Mouse (Mus musculus) left cerebral cortex, postnatal 25 days (tissue): ENCODE measurements around the gene Dhx30. TPM values are rescaled to one million over a fixed set of nuclear protein-coding genes. Genes with fewer than 3 reads are reported as not detected.
A peak's percentile ranks its signal among the peaks of the same experiment; 100 is the strongest.

Source experiments
- DNase-seq, 2 experiments: peaks; one replicate each; pipeline ENCODE4 v3.0.0; 2022; ENCODE audit warnings: low spot score in 2 of 2, mixed read lengths in 1 of 2
- intact Hi-C: fragments of 180-260 bp; cut with DNase I; formaldehyde crosslinking; loops from one replicate; pipeline ENCODE4 v1.15.1; 2025
- total RNA-seq, 2 experiments: library from RNA; stranded (reverse); gene quantifications; 2 replicates each; pipeline ENCODE4 v1.2.3; 2021

Gene Dhx30
- total RNA-seq, 2 experiments from 2014 or later, result 153 to 164 TPM

DNA sequence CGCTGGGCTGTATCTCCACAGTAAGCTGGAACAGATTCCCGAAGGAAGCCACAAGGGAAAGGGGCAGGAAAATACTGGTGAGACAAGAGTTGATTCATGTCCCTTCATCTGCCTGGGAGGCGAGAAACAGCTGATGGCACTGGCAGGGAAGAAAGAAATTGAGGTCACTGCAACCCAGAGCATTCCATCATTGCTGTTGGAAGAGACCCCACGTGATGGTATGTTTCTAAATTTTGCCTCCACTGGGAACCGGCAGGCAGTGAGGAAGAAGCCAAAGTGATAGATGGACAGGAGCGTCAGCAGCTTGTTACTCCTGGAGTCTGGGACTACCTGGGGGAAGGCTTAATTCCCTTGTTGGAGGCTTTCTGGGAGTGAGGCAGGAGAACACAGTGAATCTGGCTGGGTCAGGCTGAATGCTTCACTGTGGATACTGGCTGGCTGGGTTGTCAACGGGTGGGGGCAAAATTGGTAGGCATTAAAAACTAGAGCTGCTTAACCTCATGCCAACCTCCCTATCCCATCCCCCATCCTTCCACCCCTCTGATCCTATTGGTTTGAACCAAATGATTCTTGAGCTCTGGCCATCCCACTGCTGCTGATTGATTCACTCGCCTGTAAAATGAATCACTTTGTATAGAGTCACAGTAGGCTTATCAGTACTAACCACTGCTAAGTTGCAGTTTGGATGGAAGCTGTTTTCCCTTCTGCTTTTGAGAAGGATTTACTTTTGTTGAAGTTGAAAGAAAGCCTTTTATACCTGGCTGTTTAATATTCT lies 64.1 kb downstream of the Dhx30 start:
- peak; percentile 56 to 81 for DNase-seq
- intact Hi-C loops, result loop anchor here (2.0 kb wide), 1 partner anchor 123 kb away; the partner anchor contains the start of gene Map4

DNA sequence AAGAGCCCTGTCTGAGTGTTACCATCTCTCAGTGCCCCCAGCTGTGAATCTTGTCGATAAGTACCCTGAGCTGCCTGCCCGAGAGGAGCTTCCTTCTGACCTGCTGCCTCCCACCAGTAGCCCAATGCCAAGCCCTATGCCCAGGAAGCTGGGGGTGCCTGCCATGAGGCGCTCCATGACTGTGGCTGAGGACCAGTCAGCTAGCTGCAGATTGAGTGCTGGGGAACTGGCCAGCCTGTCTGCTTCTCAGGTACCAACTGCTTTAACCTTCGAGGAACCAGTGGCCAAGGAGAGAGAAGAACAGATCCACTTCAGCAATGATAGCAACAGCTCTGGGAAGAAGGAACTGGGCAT lies 64.7 kb downstream of the Dhx30 start:
- DNase-seq, result no peak
- intact Hi-C loops, result loop anchor here (2.0 kb wide), 1 partner anchor 122 kb away; the partner anchor contains the start of gene Map4

DNA sequence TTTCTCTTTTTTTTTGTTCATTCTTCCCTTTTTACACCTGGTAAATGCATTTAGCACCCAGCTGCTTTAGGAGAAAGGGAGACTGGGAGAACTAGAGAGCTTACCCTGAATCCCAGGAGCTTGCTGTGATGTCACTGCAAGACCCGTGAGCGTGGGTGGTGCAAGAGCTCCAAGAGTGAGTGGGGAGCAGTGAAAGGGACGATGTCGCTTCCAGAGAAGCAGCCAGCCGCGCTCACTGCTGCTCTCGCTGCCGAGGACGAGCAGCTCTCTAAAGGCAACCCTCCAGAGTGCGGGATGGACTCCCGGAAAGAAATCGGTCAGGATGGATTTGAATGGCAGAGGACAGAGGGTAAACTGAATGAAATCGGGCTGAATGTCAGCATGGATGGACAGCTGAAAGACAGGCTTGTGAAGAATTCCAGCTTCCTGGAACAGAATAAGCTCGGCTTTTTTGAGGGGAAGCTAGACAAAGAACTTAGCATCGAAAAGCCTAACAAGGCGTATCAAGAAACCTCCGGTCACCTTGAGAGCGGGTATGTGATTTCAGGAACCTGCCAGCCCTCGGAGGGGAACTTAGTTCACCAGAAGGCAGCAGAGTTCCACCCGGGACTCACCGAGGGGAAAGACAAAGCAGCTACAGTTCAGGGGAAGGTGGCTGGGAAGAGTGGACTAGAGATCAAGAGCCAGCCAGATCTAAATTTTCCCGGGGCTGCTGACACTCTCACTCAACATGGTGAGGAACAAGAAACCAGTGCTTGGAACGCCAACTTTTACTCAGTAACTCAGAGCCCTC lies 65.6 kb downstream of the Dhx30 start:
- intact Hi-C loops, result loop anchor here (2.0 kb wide), 1 partner anchor 121 kb away; the partner anchor contains the start of gene Map4
- DNase-seq, result peak; percentile 80 to 96

DNA sequence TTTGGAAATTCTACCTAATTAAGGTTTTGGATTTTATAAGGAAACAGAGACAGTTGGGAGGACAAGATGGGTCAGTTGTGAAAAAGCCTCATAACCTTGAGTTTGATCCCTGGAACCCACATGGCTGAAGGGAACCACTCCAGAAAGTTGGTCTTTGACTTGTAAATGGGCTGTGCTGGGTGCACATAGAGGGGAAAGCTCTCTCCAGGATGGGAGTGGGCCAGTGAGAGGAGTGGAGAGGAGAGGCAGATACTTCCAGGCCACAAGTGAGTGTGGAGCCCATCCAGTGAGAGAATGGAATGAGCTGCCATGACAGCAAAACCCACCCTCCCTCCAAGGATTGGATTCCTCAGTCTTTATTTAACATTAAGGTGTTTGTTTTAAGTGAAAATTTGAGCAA lies 66.4 kb downstream of the Dhx30 start:
- DNase-seq, result no peak
- intact Hi-C loops, result no loop called here

DNA sequence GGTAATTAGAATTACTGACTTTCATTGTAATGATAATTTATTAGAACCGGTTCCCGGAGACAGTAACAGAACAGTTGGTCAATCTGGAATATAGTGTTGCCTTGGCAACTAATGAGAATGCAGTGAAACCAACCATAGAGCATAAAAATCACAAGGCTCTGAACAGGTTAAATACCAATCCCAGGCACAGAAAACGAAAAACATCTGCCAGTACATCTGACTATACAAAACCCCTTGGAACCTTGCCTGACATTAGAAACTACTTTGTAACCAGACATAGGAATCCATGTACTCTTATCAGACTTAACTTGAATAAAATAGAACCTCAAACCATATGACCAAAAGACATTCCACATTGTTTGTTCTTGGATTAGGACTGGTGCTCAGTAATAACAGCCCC lies 69.8 kb downstream of the Dhx30 start:
- DNase-seq, result no peak
- intact Hi-C loops, result no loop called here

DNA sequence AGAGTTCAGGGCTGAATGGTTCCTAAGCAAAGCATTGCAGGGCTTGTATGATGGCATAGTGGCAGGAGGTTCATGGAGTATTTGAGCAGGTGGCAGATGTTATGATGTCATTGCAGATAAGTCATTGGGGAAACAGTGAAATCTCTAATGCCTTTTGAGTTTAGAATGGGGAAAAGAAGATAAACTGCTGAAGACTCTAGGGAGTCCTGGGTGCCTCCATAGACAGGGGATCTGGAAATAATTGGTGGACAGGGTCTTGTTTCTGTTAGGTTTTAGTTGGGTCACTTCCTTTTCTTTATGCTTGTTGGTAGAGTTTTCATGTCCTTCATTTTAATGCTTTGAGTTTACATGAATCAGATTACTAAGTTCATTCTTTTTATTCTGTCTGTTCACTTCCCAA lies 70.4 kb downstream of the Dhx30 start:
- no peak for DNase-seq
- intact Hi-C loops, result no loop called here

DNA sequence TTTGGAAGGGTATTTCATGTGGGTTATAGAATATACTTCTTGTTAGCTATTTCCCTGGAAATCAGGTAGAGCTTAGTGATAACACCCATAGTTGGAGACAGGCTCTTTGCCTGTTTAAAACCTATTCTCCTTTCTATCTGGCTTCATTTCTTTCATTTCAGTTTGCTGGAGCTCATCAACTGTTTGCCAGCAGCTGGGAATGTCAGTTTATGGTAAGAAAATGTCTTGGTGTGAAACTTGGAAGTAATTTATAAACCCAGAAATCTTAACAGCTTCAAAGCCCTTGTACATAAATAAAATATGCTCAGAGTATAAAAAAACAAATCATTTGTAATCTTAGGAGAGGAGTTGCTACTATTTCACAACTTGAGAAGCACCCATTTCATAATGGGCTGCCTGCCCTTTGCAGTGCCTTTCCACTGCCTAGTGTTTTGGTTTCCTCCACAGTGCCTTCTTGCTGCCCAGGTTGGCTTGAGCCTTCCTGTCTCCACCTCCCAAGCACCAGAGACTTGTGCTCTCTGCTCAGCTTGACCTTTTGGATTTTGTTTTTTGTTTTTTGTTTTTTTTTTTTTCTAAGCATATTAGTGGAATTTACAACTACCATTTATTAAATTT lies 71.8 kb downstream of the Dhx30 start:
- intact Hi-C loops, result no loop called here
- peak in 1 of 2 experiments; percentile 55 for DNase-seq

DNA sequence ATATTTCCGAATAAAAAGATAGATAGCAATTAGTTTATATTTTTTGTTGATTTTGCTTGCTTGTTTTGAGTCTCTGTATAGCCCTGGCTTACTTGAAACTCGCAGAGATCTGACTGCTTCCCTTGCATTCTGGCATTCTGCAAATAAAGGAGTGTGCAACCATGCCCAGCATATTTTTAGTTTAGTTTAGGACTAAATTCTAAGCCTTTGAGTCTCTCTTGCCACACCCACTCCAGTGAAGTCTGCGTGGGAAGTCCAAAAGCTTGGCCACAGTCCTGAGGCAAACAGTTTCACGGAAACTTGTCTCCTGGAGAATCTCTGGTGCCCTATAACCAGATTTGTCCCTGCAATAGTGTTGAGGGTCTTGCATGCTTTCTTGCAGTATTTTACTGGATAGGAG lies 73.3 kb downstream of the Dhx30 start:
- DNase-seq, result peak; percentile 35 to 88
- intact Hi-C loops, result no loop called here

DNA sequence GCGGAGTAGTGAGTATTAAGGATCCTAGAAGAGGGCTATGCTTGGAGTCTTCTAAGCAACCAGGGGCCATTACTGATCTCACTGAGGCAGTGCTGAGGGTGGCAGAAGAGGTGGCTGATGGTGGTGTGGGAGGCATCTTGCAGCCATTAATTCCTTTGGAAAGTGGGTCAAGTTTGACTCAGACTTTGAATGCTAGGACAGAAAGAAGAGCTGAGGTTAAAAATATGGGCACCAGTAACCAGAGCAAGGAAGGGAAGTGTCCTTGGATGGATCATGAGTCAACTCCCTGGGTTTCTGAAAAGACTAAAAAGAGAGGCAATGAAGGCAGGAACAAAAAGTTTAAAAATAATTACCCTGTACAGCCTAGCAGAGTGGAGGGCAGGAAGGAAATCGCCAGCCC lies 79.1 kb downstream of the Dhx30 start:
- intact Hi-C loops, result no loop called here
- no peak for DNase-seq

DNA sequence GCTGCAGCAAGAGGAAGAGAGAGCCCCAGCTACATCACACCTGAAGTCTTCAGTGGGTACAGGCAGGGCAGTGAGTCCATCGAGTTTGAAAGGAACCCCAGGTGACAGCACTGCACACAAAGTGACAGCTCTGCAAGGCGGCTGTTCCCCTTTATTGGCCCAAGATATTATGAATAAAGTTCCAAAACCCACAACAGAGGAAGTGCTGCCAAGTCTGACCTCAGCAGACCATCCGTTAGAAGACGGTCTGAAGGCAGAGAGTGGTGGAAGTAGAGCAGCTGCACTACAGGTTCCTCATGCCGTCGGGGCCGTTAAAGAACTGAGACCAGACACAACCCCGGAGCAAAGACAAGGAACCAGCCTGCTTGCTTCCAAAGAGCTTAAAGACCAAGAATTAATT lies 79.7 kb downstream of the Dhx30 start:
- DNase-seq, result no peak
- intact Hi-C loops, result no loop called here

DNA sequence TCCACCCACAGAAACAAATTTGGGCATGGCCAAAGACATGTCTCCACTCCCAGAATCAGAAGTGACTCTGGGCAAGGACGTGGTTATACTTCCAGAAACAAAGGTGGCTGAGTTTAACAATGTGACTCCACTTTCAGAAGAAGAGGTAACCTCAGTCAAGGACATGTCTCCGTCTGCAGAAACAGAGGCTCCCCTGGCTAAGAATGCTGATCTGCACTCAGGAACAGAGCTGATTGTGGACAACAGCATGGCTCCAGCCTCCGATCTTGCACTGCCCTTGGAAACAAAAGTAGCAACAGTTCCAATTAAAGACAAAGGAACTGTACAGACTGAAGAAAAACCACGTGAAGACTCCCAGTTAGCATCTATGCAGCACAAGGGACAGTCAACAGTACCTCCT lies 82.5 kb downstream of the Dhx30 start:
- no peak for DNase-seq
- intact Hi-C loops, result no loop called here

Other genes starting within 250 kb of the Dhx30 start
- 1 to 10 TPM; 3.9 to 4.0 TPM for gene Cdc25a, start 242.3 kb downstream of the Dhx30 start, total RNA-seq
- gene Map4, start 186.4 kb downstream of the Dhx30 start, total RNA-seq, result 100 to 1,000 TPM; 350 to 364 TPM
- gene Smarcc1, start 122 bp downstream of the Dhx30 start, total RNA-seq, result 10 to 100 TPM; 71.5 to 75.7 TPM
- gene Cspg5, start 126.0 kb upstream of the Dhx30 start, total RNA-seq, result 100 to 1,000 TPM; 376 to 397 TPM
- 10 to 100 TPM; 12.7 to 13.3 TPM for gene Elp6, start 187.3 kb upstream of the Dhx30 start, total RNA-seq
- gene Scap, start 215.5 kb upstream of the Dhx30 start, total RNA-seq, result 10 to 100 TPM; 87.6 to 95.2 TPM